ENCODE assay signal across 30 mouse cellular contexts in genomic region chr7:103877093-103877492, GRCm38 (mm10). TPM values are rescaled to one million over a fixed set of nuclear protein-coding genes. Genes with fewer than 3 reads are reported as not detected.
DNase-seq lines count a peak whose midpoint lies in the region; ATAC-seq and TF ChIP-seq lines count a peak whose summit lies in the region.
"Had no signal": no experiment of that assay in that cellular context is flagged by ENCODE, and none has a peak within 500 bp of the region (broad histone marks: within the 10 kb centered on the region; RNA-seq: fewer than 3 reads in every experiment).

No protein-coding gene starts in this region.

- TF ChIP-seq RAD21 in MEL (IDR thresholded peaks at IDR 0.05; ENCODE audit: low read depth, low read length) = no peak

- peak; percentile 95 for ATAC-seq in G1E (ENCODE audit: extremely low read depth, insufficient number of reproducible peaks, low FRiP score, poor library complexity, severe bottlenecking)
- peak; percentile 73 for ATAC-seq in erythroblast, adult 5-6 weeks (replicated peaks; ENCODE audit: low FRiP score, poor library complexity, severe bottlenecking)
- peak; percentile 94 for ATAC-seq in liver, embryonic 16.5 days (ENCODE audit: low read depth)
- no peak for ATAC-seq in forebrain, embryonic 13.5 days
- ATAC-seq: forebrain, embryonic 16.5 days; midbrain, embryonic 16.5 days had no signal

- H3K4me3 ChIP-seq in G1E (ENCODE audit: low read depth, low read length) (no peak overlapping the region), MEL (ENCODE audit: control insufficient read depth in 1 of 2, insufficient read depth in 1 of 2, low read depth in 2 of 2, low read length in 2 of 2) (no peak overlapping the region)
- H3K4me3 ChIP-seq in liver, embryonic 16.5 days (ENCODE audit: low read depth, low read length) = no peak overlapping the region
- no peak overlapping the region for H3K4me3 ChIP-seq in forebrain, embryonic 13.5 days
- H3K4me3 ChIP-seq: heart, embryonic 13.5 days; hindbrain, embryonic 15.5 days; limb, embryonic 13.5 days; myocyte; neural tube, embryonic 13.5 days had no signal

- H3K27me3 ChIP-seq in G1E (ENCODE audit: insufficient read depth, low read length) (no peaks in the 10 kb centered on the region; the same call in 1 of the 2 replicates), MEL (ENCODE audit: control insufficient read depth in 1 of 2, insufficient read depth in 2 of 2, low read length in 2 of 2) (no peaks in the 10 kb centered on the region)
- no peaks in the 10 kb centered on the region for H3K27me3 ChIP-seq in liver, embryonic 16.5 days (ENCODE audit: control insufficient read depth, insufficient read depth, low read depth, low read length)
- H3K27me3 ChIP-seq in forebrain, embryonic 13.5 days = no peaks in the 10 kb centered on the region
- H3K27me3 ChIP-seq: heart, embryonic 13.5 days; hindbrain, embryonic 15.5 days; limb, embryonic 13.5 days; neural tube, embryonic 13.5 days had no signal

- H3K27ac ChIP-seq in MEL (ENCODE audit: control insufficient read depth, low read depth, low read length) = no peak overlapping the region
- H3K27ac ChIP-seq in liver, embryonic 16.5 days (ENCODE audit: low read length) = peak overlapping the region; percentile 82
- H3K27ac ChIP-seq in forebrain, embryonic 13.5 days = no peak overlapping the region
- H3K27ac ChIP-seq: heart, embryonic 13.5 days; hindbrain, embryonic 15.5 days; limb, embryonic 13.5 days; neural tube, embryonic 13.5 days had no signal

- TF ChIP-seq CTCF in G1E (IDR thresholded peaks at IDR 0.05; ENCODE audit: low read depth, low read length) (no peak), MEL (IDR thresholded peaks at IDR 0.05 in 2 of 3, conservative IDR thresholded peaks at IDR 0.05 in 1 of 3; ENCODE audit: control insufficient read depth in 1 of 3, insufficient read depth in 1 of 3, low read depth in 2 of 3, low read length in 3 of 3, poor library complexity in 1 of 3, severe bottlenecking in 1 of 3) (no peak)

- H3K36me3 ChIP-seq in G1E (replicated peaks) (no peaks in the 10 kb centered on the region), MEL (ENCODE audit: control insufficient read depth in 1 of 2, insufficient read depth in 2 of 2, low read length in 2 of 2) (peaks cover 0 to 7% of the 10 kb centered on the region in 2 experiments; a peak in 2 of 4 replicates)
- no peaks in the 10 kb centered on the region for H3K36me3 ChIP-seq in liver, embryonic 16.5 days (ENCODE audit: control insufficient read depth, insufficient read depth)
- H3K36me3 ChIP-seq in forebrain, embryonic 13.5 days (ENCODE audit: poor library complexity, severe bottlenecking) = no peaks in the 10 kb centered on the region
- H3K36me3 ChIP-seq: heart, embryonic 13.5 days; hindbrain, embryonic 15.5 days; limb, embryonic 13.5 days; neural tube, embryonic 13.5 days had no signal

- no peak for TF ChIP-seq POLR2A in MEL (IDR thresholded peaks at IDR 0.05; ENCODE audit: control insufficient read depth in 1 of 2, insufficient read depth in 1 of 2, low read depth in 1 of 2, low read length in 2 of 2, poor library complexity in 1 of 2)

- H3K79me2 ChIP-seq in MEL (ENCODE audit: control insufficient read depth, insufficient read depth, low read length, poor library complexity) = no peaks in the 10 kb centered on the region; the same call in 1 of the 2 replicates

- DNase-seq in G1E (ENCODE audit: low spot score) (peak; percentile 12), MEL (ENCODE audit: low read depth, low spot score) (peak; percentile 48)
- no peak for DNase-seq in Muller cell, postnatal 12 days (ENCODE audit: inconsistent ontology term)
- DNase-seq in adrenal gland, postnatal 14 days = no peak
- DNase-seq: adrenal gland, postnatal 36 days; cerebellum, adult 18-20 months; cerebellum, postnatal 36 days; gastrocnemius, postnatal 10 days; heart, postnatal 14 days; kidney, postnatal 36 days; lung, embryonic 14.5 days; lung, postnatal 36 days; thymus, postnatal 36 days had no signal

- WGBS in liver, embryonic 16.5 days (ENCODE audit: insufficient replicate concordance) = 19% methylated on average over 2 of the region's 2 CpGs
- WGBS in forebrain, embryonic 13.5 days = 86% methylated on average over 2 of the region's 2 CpGs

- H3K4me2 ChIP-seq in liver, embryonic 16.5 days (ENCODE audit: low read depth, low read length) = peak overlapping the region; percentile 20; the same call in 1 of the 2 replicates
- no peak overlapping the region for H3K4me2 ChIP-seq in forebrain, embryonic 13.5 days
- H3K4me2 ChIP-seq: heart, embryonic 13.5 days; hindbrain, embryonic 15.5 days; limb, embryonic 13.5 days; lung, embryonic 14.5 days; neural tube, embryonic 13.5 days had no signal

- H3K9me3 ChIP-seq in G1E (replicated peaks) (no peaks in the 10 kb centered on the region), MEL (replicated peaks; ENCODE audit: insufficient read depth, low read length) (no peaks in the 10 kb centered on the region)
- no peaks in the 10 kb centered on the region for H3K9me3 ChIP-seq in liver, embryonic 16.5 days (replicated peaks; ENCODE audit: control insufficient read depth, low read length)
- no peaks in the 10 kb centered on the region for H3K9me3 ChIP-seq in forebrain, embryonic 13.5 days (replicated peaks)
- H3K9me3 ChIP-seq: heart, embryonic 13.5 days; hindbrain, embryonic 15.5 days; limb, embryonic 13.5 days; neural tube, embryonic 13.5 days had no signal

- peak; percentile 91 to 96 for TF ChIP-seq EP300 in MEL (IDR thresholded peaks at IDR 0.05; ENCODE audit: low read depth in 1 of 2, low read length in 2 of 2)

- H3K4me1 ChIP-seq in G1E (ENCODE audit: insufficient read depth, low read depth, low read length) (peaks cover 35% of the 10 kb centered on the region), MEL (ENCODE audit: control insufficient read depth in 1 of 2, insufficient read depth in 2 of 2, low read length in 2 of 2) (peaks cover 5 to 8% of the 10 kb centered on the region in 2 experiments; a peak in 2 of 4 replicates)
- H3K4me1 ChIP-seq in liver, embryonic 16.5 days (ENCODE audit: control insufficient read depth, low read depth, low read length) = peaks cover 35% of the 10 kb centered on the region
- no peaks in the 10 kb centered on the region for H3K4me1 ChIP-seq in forebrain, embryonic 13.5 days
- H3K4me1 ChIP-seq: heart, embryonic 13.5 days; hindbrain, embryonic 15.5 days; limb, embryonic 13.5 days; neural tube, embryonic 13.5 days had no signal

- no peak overlapping the region for H3K9ac ChIP-seq in MEL (ENCODE audit: control insufficient read depth, low read depth, low read length, poor library complexity, severe bottlenecking)
- H3K9ac ChIP-seq in liver, embryonic 16.5 days (ENCODE audit: low read depth, low read length) = no peak overlapping the region
- no peak overlapping the region for H3K9ac ChIP-seq in forebrain, embryonic 13.5 days
- H3K9ac ChIP-seq: heart, embryonic 13.5 days; hindbrain, embryonic 15.5 days; limb, embryonic 13.5 days; lung, embryonic 14.5 days; neural tube, embryonic 13.5 days had no signal

RNA-seq across cellular contexts. Expression of gene Olfr66, which starts 9.0 kb away (rescaled TPM):
- total RNA-seq in G1E (2014; fragmentation: Nextera tagmentation) (not detected in 2 replicates), G1E (2017) (0.12 TPM in 1 of 2 replicates, not detected in the other), MEL (2012; rRNA removed) (not detected in 2 replicates)
- polyA plus RNA-seq in G1E (2012) (not detected in 2 replicates), MEL (2012; ENCODE audit: insufficient read depth in 1 of 2, insufficient read length in 2 of 2, low read depth in 1 of 2, low replicate concordance in 2 of 2, missing spikeins in 1 of 2) (not detected)
- not detected in 2 replicates for total RNA-seq in erythroblast, adult 5-6 weeks (2015; ENCODE audit: low replicate concordance)
- not detected in 2 replicates for total RNA-seq in erythroblast, adult 5-6 weeks (2017; ENCODE audit: low replicate concordance)
- not detected in 2 replicates for polyA plus RNA-seq in liver, embryonic 16.5 days (2015; fragmentation: Nextera tagmentation; extraction: Ambion mirVana)
- not detected in 2 replicates for polyA plus RNA-seq in forebrain, embryonic 13.5 days (2015; fragmentation: Nextera tagmentation; extraction: Ambion mirVana)
- total RNA-seq in adrenal gland, postnatal 14 days (2021) = not detected in 2 replicates
- total RNA-seq: adrenal gland, postnatal 36 days; gastrocnemius, postnatal 10 days; granulocyte monocyte progenitor cell, adult 5-6 weeks; heart, postnatal 14 days; left cerebral cortex, postnatal 14 days had no signal
- polyA plus RNA-seq: C2C12; embryonic facial prominence, embryonic 14.5 days; forebrain, embryonic 16.5 days; heart, embryonic 13.5 days; hindbrain, embryonic 15.5 days; intestine, embryonic 14.5 days; kidney, embryonic 14.5 days; limb, embryonic 13.5 days; lung, embryonic 14.5 days; midbrain, embryonic 16.5 days; myocyte; neural tube, embryonic 13.5 days; spleen, adult 2 months had no signal

RNA-seq across cellular contexts. Expression of gene Olfr64, which starts 17.2 kb away (rescaled TPM):
- total RNA-seq in G1E (2014; fragmentation: Nextera tagmentation) = not detected in 2 replicates
- 0.05 TPM in 1 of 2 replicates, not detected in the other for total RNA-seq in G1E (2017)
- polyA plus RNA-seq in G1E (2012) = not detected in 2 replicates
- total RNA-seq in MEL (2012; rRNA removed) = not detected in 2 replicates
- not detected for polyA plus RNA-seq in MEL (2012; ENCODE audit: insufficient read depth in 1 of 2, insufficient read length in 2 of 2, low read depth in 1 of 2, low replicate concordance in 2 of 2, missing spikeins in 1 of 2)
- not detected in 2 replicates for total RNA-seq in erythroblast, adult 5-6 weeks (2015; ENCODE audit: low replicate concordance)
- 0.14 and 0.34 TPM in 2 replicates for total RNA-seq in erythroblast, adult 5-6 weeks (2017; ENCODE audit: low replicate concordance)
- polyA plus RNA-seq in liver, embryonic 16.5 days (2015; fragmentation: Nextera tagmentation; extraction: Ambion mirVana) = not detected in 2 replicates
- polyA plus RNA-seq in forebrain, embryonic 13.5 days (2015; fragmentation: Nextera tagmentation; extraction: Ambion mirVana) = not detected in 2 replicates
- not detected in 2 replicates for total RNA-seq in adrenal gland, postnatal 14 days (2021)
- total RNA-seq: adrenal gland, postnatal 36 days; gastrocnemius, postnatal 10 days; granulocyte monocyte progenitor cell, adult 5-6 weeks; heart, postnatal 14 days; left cerebral cortex, postnatal 14 days had no signal
- polyA plus RNA-seq: C2C12; embryonic facial prominence, embryonic 14.5 days; forebrain, embryonic 16.5 days; heart, embryonic 13.5 days; hindbrain, embryonic 15.5 days; intestine, embryonic 14.5 days; kidney, embryonic 14.5 days; limb, embryonic 13.5 days; lung, embryonic 14.5 days; midbrain, embryonic 16.5 days; myocyte; neural tube, embryonic 13.5 days; spleen, adult 2 months had no signal

RNA-seq across cellular contexts. Expression of gene Hbb-y, which starts 24.1 kb away (rescaled TPM):
- not detected in 2 replicates for total RNA-seq in G1E (2014; fragmentation: Nextera tagmentation)
- total RNA-seq in G1E (2017) = not detected in 2 replicates
- polyA plus RNA-seq in G1E (2012) = not detected in 2 replicates
- total RNA-seq in MEL (2012; rRNA removed) = not detected in 2 replicates
- under 1 TPM in 1 of 2 experiments, not detected in 1; 0.11 TPM for polyA plus RNA-seq in MEL (2012; ENCODE audit: insufficient read depth in 1 of 2, insufficient read length in 2 of 2, low read depth in 1 of 2, low replicate concordance in 2 of 2, missing spikeins in 1 of 2)
- 2.9 and 8.6 TPM in 2 replicates for total RNA-seq in erythroblast, adult 5-6 weeks (2015; ENCODE audit: low replicate concordance)
- not detected in 2 replicates for total RNA-seq in erythroblast, adult 5-6 weeks (2017; ENCODE audit: low replicate concordance)
- polyA plus RNA-seq in liver, embryonic 16.5 days (2015; fragmentation: Nextera tagmentation; extraction: Ambion mirVana) = 114 and 115 TPM in 2 replicates
- 3,762 and 4,630 TPM in 2 replicates for polyA plus RNA-seq in forebrain, embryonic 13.5 days (2015; fragmentation: Nextera tagmentation; extraction: Ambion mirVana)
- not detected in 2 replicates for total RNA-seq in adrenal gland, postnatal 14 days (2021)
- total RNA-seq: adrenal gland, postnatal 36 days; gastrocnemius, postnatal 10 days; granulocyte monocyte progenitor cell, adult 5-6 weeks; heart, postnatal 14 days; left cerebral cortex, postnatal 14 days had no signal
- polyA plus RNA-seq: C2C12, myocyte had no signal

RNA-seq across cellular contexts. Expression of gene Olfr65, which starts 26.2 kb away (rescaled TPM):
- not detected in 2 replicates for total RNA-seq in G1E (2014; fragmentation: Nextera tagmentation)
- total RNA-seq in G1E (2017) = not detected in 2 replicates
- polyA plus RNA-seq in G1E (2012) = not detected in 2 replicates
- not detected in 2 replicates for total RNA-seq in MEL (2012; rRNA removed)
- not detected for polyA plus RNA-seq in MEL (2012; ENCODE audit: insufficient read depth in 1 of 2, insufficient read length in 2 of 2, low read depth in 1 of 2, low replicate concordance in 2 of 2, missing spikeins in 1 of 2)
- total RNA-seq in erythroblast, adult 5-6 weeks (2015; ENCODE audit: low replicate concordance) = not detected in 2 replicates
- total RNA-seq in erythroblast, adult 5-6 weeks (2017; ENCODE audit: low replicate concordance) = 0.28 TPM in 1 of 2 replicates, not detected in the other
- not detected in 2 replicates for polyA plus RNA-seq in liver, embryonic 16.5 days (2015; fragmentation: Nextera tagmentation; extraction: Ambion mirVana)
- polyA plus RNA-seq in forebrain, embryonic 13.5 days (2015; fragmentation: Nextera tagmentation; extraction: Ambion mirVana) = not detected in 2 replicates
- total RNA-seq in adrenal gland, postnatal 14 days (2021) = not detected in 2 replicates
- total RNA-seq: adrenal gland, postnatal 36 days; gastrocnemius, postnatal 10 days; granulocyte monocyte progenitor cell, adult 5-6 weeks; heart, postnatal 14 days; left cerebral cortex, postnatal 14 days had no signal
- polyA plus RNA-seq: C2C12; forebrain, embryonic 16.5 days; heart, embryonic 13.5 days; hindbrain, embryonic 15.5 days; intestine, embryonic 14.5 days; kidney, embryonic 14.5 days; limb, embryonic 13.5 days; lung, embryonic 14.5 days; midbrain, embryonic 16.5 days; myocyte; neural tube, embryonic 13.5 days; spleen, adult 2 months had no signal

RNA-seq across cellular contexts. Expression of gene Hbb-bh1, which starts 34.1 kb away (rescaled TPM):
- total RNA-seq in G1E (2014; fragmentation: Nextera tagmentation) (1.6 TPM in 1 of 2 replicates, not detected in the other), G1E (2017) (0.41 TPM in 1 of 2 replicates, not detected in the other), MEL (2012; rRNA removed) (not detected in 2 replicates)
- polyA plus RNA-seq in G1E (2012) (not detected in 2 replicates), MEL (2012; ENCODE audit: insufficient read depth in 1 of 2, insufficient read length in 2 of 2, low read depth in 1 of 2, low replicate concordance in 2 of 2, missing spikeins in 1 of 2) (under 1 TPM in 1 of 2 experiments, not detected in 1; 0.15 TPM)
- not detected in 2 replicates for total RNA-seq in erythroblast, adult 5-6 weeks (2015; ENCODE audit: low replicate concordance)
- total RNA-seq in erythroblast, adult 5-6 weeks (2017; ENCODE audit: low replicate concordance) = not detected in 2 replicates
- 24.9 and 31.8 TPM in 2 replicates for polyA plus RNA-seq in liver, embryonic 16.5 days (2015; fragmentation: Nextera tagmentation; extraction: Ambion mirVana)
- 32.1 and 81.1 TPM in 2 replicates for polyA plus RNA-seq in forebrain, embryonic 13.5 days (2015; fragmentation: Nextera tagmentation; extraction: Ambion mirVana)
- not detected in 2 replicates for total RNA-seq in adrenal gland, postnatal 14 days (2021)
- total RNA-seq: adrenal gland, postnatal 36 days; gastrocnemius, postnatal 10 days; granulocyte monocyte progenitor cell, adult 5-6 weeks; heart, postnatal 14 days; left cerebral cortex, postnatal 14 days had no signal
- polyA plus RNA-seq: C2C12; forebrain, embryonic 16.5 days; midbrain, embryonic 16.5 days; myocyte had no signal

Comparison
In these comparisons a context has a peak if more than half of its experiments do, and no peak if none do; other contexts are left out.
1. DNase-seq: peak in G1E (single experiment) and MEL (single experiment); none in Muller cell, postnatal 12 days (single experiment) and adrenal gland, postnatal 14 days (single experiment).